ENCODE assay signal across 26 mouse cellular contexts in the genomic region with DNA sequence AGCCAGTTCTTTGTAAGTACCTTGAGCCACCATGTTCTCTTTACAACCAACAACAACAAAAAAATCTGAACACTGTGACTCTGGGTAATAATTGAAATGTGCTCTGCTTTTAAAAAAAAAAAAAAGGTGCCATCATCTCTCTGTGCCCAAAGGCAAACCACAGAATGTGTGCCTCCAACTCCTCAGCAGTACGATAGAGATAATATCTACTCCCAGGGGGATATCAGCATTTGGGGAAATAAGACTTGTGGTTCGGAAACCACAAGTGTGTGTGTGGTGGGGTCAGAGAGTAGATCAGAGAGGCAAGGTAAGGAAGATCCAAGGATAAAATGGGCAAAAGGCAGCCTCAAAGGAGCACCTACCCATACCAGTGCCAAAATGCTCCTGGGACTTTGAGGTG. TPM values are rescaled to one million over a fixed set of nuclear protein-coding genes. Genes with fewer than 3 reads are reported as not detected.
A peak's percentile ranks its signal among the peaks of the same experiment; 100 is the strongest.
DNase-seq lines count a peak whose midpoint lies in the region; ATAC-seq and TF ChIP-seq lines count a peak whose summit lies in the region.
"Had no signal": no experiment of that assay in that cellular context is flagged by ENCODE, and none has a peak within 500 bp of the region (broad histone marks: within the 10 kb centered on the region; RNA-seq: fewer than 3 reads in every experiment).

No protein-coding gene starts in this region.

- no peak for DNase-seq in liver, postnatal 0 days
- peak; percentile 4 for DNase-seq in MEL (ENCODE audit: low read depth, low spot score)
- no peak for DNase-seq in adrenal gland, adult 8-10 months
- DNase-seq in layer of hippocampus, adult 8-10 months (ENCODE audit: low spot score in 2 of 2): no peak
- DNase-seq in left cerebral cortex, postnatal 36 days (ENCODE audit: low spot score in 2 of 2): no peak
- DNase-seq: cerebellum, adult 2 months; cerebellum, postnatal 36 days; gastrocnemius, postnatal 14 days; heart, postnatal 36 days; kidney, adult 8-10 months; kidney, postnatal 14 days had no signal

- TF ChIP-seq RAD21 in MEL (IDR thresholded peaks at IDR 0.05; ENCODE audit: low read depth, low read length): no peak

- TF ChIP-seq EP300 in liver, postnatal 0 days (IDR thresholded peaks at IDR 0.05; ENCODE audit: low read depth): no peak
- TF ChIP-seq EP300 in MEL (IDR thresholded peaks at IDR 0.05; ENCODE audit: low read depth in 1 of 2, low read length in 2 of 2): no peak

- no peak for TF ChIP-seq CTCF in liver, postnatal 0 days (IDR thresholded peaks at IDR 0.05; ENCODE audit: low read depth)
- TF ChIP-seq CTCF in MEL (IDR thresholded peaks at IDR 0.05 in 2 of 3, conservative IDR thresholded peaks at IDR 0.05 in 1 of 3; ENCODE audit: control insufficient read depth in 1 of 3, insufficient read depth in 1 of 3, low read depth in 2 of 3, low read length in 3 of 3, poor library complexity in 1 of 3, severe bottlenecking in 1 of 3): no peak

- peaks cover 3% of the 10 kb centered on the region; the same call in 1 of the 2 replicates for H3K4me1 ChIP-seq in liver, postnatal 0 days (ENCODE audit: insufficient read depth)
- no peaks in the 10 kb centered on the region for H3K4me1 ChIP-seq in liver, embryonic 12.5 days
- H3K4me1 ChIP-seq in MEL (ENCODE audit: control insufficient read depth in 1 of 2, insufficient read depth in 2 of 2, low read length in 2 of 2): peaks cover 0 to 6% of the 10 kb centered on the region in 2 experiments; a peak in 1 of 4 replicates
- H3K4me1 ChIP-seq: limb, embryonic 12.5 days; midbrain, embryonic 12.5 days had no signal

- no peak overlapping the region for H3K4me2 ChIP-seq in liver, postnatal 0 days (ENCODE audit: low read depth, low read length)
- H3K4me2 ChIP-seq in liver, embryonic 12.5 days: no peak overlapping the region
- H3K4me2 ChIP-seq: heart, embryonic 15.5 days; hindbrain, embryonic 14.5 days; limb, embryonic 12.5 days; midbrain, embryonic 12.5 days; neural tube, embryonic 15.5 days had no signal

- H3K9ac ChIP-seq in liver, postnatal 0 days (replicated peaks): no peak overlapping the region
- no peak overlapping the region for H3K9ac ChIP-seq in liver, embryonic 12.5 days
- H3K9ac ChIP-seq in MEL (ENCODE audit: control insufficient read depth, low read depth, low read length, poor library complexity, severe bottlenecking): no peak overlapping the region
- H3K9ac ChIP-seq: heart, embryonic 15.5 days; hindbrain, embryonic 14.5 days; limb, embryonic 12.5 days; liver, embryonic 14.5 days; midbrain, embryonic 12.5 days; neural tube, embryonic 15.5 days had no signal

- no peak overlapping the region for H3K4me3 ChIP-seq in liver, postnatal 0 days (ENCODE audit: low read depth, low read length)
- no peak overlapping the region for H3K4me3 ChIP-seq in liver, embryonic 12.5 days
- no peak overlapping the region for H3K4me3 ChIP-seq in MEL (ENCODE audit: control insufficient read depth in 1 of 2, insufficient read depth in 1 of 2, low read depth in 2 of 2, low read length in 2 of 2)
- H3K4me3 ChIP-seq: heart, embryonic 15.5 days; limb, embryonic 12.5 days; midbrain, embryonic 12.5 days; neural tube, embryonic 15.5 days had no signal

- H3K27me3 ChIP-seq in liver, postnatal 0 days (ENCODE audit: insufficient read depth, low read length): no peaks in the 10 kb centered on the region
- no peaks in the 10 kb centered on the region for H3K27me3 ChIP-seq in liver, embryonic 12.5 days (replicated peaks)
- H3K27me3 ChIP-seq in MEL (ENCODE audit: control insufficient read depth in 1 of 2, insufficient read depth in 2 of 2, low read length in 2 of 2): no peaks in the 10 kb centered on the region; a peak in 1 of 4 replicates
- H3K27me3 ChIP-seq: heart, embryonic 15.5 days; midbrain, embryonic 12.5 days; neural tube, embryonic 15.5 days had no signal

- no peaks in the 10 kb centered on the region for H3K9me3 ChIP-seq in liver, postnatal 0 days (ENCODE audit: low read length)
- no peaks in the 10 kb centered on the region for H3K9me3 ChIP-seq in liver, embryonic 12.5 days (replicated peaks)
- no peaks in the 10 kb centered on the region for H3K9me3 ChIP-seq in MEL (replicated peaks; ENCODE audit: insufficient read depth, low read length)
- H3K9me3 ChIP-seq: heart, embryonic 15.5 days; limb, embryonic 12.5 days; midbrain, embryonic 12.5 days; neural tube, embryonic 15.5 days had no signal

- H3K36me3 ChIP-seq in liver, postnatal 0 days (replicated peaks; ENCODE audit: insufficient read depth, low read length): no peaks in the 10 kb centered on the region
- H3K36me3 ChIP-seq in liver, embryonic 12.5 days: no peaks in the 10 kb centered on the region
- H3K36me3 ChIP-seq in MEL (ENCODE audit: control insufficient read depth in 1 of 2, insufficient read depth in 2 of 2, low read length in 2 of 2): no peaks in the 10 kb centered on the region
- H3K36me3 ChIP-seq: heart, embryonic 15.5 days; limb, embryonic 12.5 days; midbrain, embryonic 12.5 days; neural tube, embryonic 15.5 days had no signal

- ATAC-seq in liver, postnatal 0 days: no peak
- no peak for ATAC-seq in liver, embryonic 12.5 days
- ATAC-seq in megakaryocyte, adult 5-6 weeks (ENCODE audit: poor library complexity, severe bottlenecking): 0 out of 2 replicates have a peak, but pooled peaks have one; percentile 24
- ATAC-seq: activated CD4-positive, CD25-positive, alpha-beta regulatory T cell, adult 4 months; CD4-positive, CD25-positive, alpha-beta regulatory T cell, adult 4 months; forebrain, embryonic 14.5 days; inflammation-experienced regulatory T-cells, adult 6 months had no signal

- TF ChIP-seq POLR2A in MEL (IDR thresholded peaks at IDR 0.05; ENCODE audit: control insufficient read depth in 1 of 2, insufficient read depth in 1 of 2, low read depth in 1 of 2, low read length in 2 of 2, poor library complexity in 1 of 2): no peak

- intact Hi-C loops in left cerebral cortex, postnatal 36 days (cut with DNase I): no loop called here

- 35% methylated on average over 2 of the region's 2 CpGs for WGBS in liver, postnatal 0 days (ENCODE audit: insufficient replicate concordance)
- 25% methylated on average over 2 of the region's 2 CpGs for WGBS in liver, embryonic 12.5 days (ENCODE audit: insufficient replicate concordance)

- H3K27ac ChIP-seq in liver, postnatal 0 days (ENCODE audit: low read depth): peak overlapping the region; percentile 83
- no peak overlapping the region for H3K27ac ChIP-seq in liver, embryonic 12.5 days
- no peak overlapping the region for H3K27ac ChIP-seq in MEL (ENCODE audit: control insufficient read depth, low read depth, low read length)
- H3K27ac ChIP-seq: heart, embryonic 15.5 days; hindbrain, embryonic 14.5 days; limb, embryonic 12.5 days; liver, embryonic 14.5 days; macrophage; midbrain, embryonic 12.5 days; neural tube, embryonic 15.5 days had no signal

- H3K79me2 ChIP-seq in MEL (ENCODE audit: control insufficient read depth, insufficient read depth, low read length, poor library complexity): no peaks in the 10 kb centered on the region

TF ChIP-seq in MEL, 35 proteins besides CTCF, POLR2A, EP300 and RAD21:
- TF ChIP-seq MEF2A (IDR thresholded peaks at IDR 0.05; ENCODE audit: extremely low read depth, insufficient replicate concordance, low read depth, low read length, poor library complexity, severe bottlenecking) (no peak), ZNF384 (IDR thresholded peaks at IDR 0.05; ENCODE audit: low read depth, low read length) (peak; percentile 39; the same call in 1 of the 2 replicates), ZKSCAN1 (IDR thresholded peaks at IDR 0.05; ENCODE audit: low read depth, low read length) (no peak), NRF1 (IDR thresholded peaks at IDR 0.05; ENCODE audit: insufficient read depth, low read depth, low read length, poor library complexity, severe bottlenecking) (no peak), MAFK (IDR thresholded peaks at IDR 0.05; ENCODE audit: borderline replicate concordance, low read depth, low read length) (no peak), MYC (IDR thresholded peaks at IDR 0.05; ENCODE audit: low read depth, low read length) (no peak), ETS1 (IDR thresholded peaks at IDR 0.05; ENCODE audit: low read depth, low read length) (no peak), ZMIZ1 (IDR thresholded peaks at IDR 0.05; ENCODE audit: low read depth, low read length) (no peak)

RNA-seq across cellular contexts. Expression of a gene that starts 20.7 kb away (rescaled TPM):
- polyA plus RNA-seq in liver, postnatal 0 days (2015; fragmentation: Nextera tagmentation; extraction: Ambion mirVana): 4.6 and 14.3 TPM in 2 replicates
- 6.8 and 6.9 TPM in 2 replicates for polyA plus RNA-seq in liver, embryonic 12.5 days (2016; fragmentation: Nextera tagmentation; extraction: Ambion mirVana)
- total RNA-seq in MEL (2012; rRNA removed): 1.2 and 1.7 TPM in 2 replicates
- 1 to 10 TPM in 1 of 2 experiments, not detected in 1; 3.9 TPM for polyA plus RNA-seq in MEL (2012; ENCODE audit: insufficient read depth in 1 of 2, insufficient read length in 2 of 2, low read depth in 1 of 2, low replicate concordance in 2 of 2, missing spikeins in 1 of 2)
- total RNA-seq in megakaryocyte, adult 5-6 weeks (2015): 6.0 and 11.7 TPM in 2 replicates
- total RNA-seq in megakaryocyte, adult 5-6 weeks (2017): 6.3 and 6.6 TPM in 2 replicates
- total RNA-seq in adrenal gland, adult 8-10 months (2022): 10 to 100 TPM; 38.8 to 80.7 (median 50.8) TPM
- 10 to 100 TPM; 28.8 to 33.0 (median 30.9) TPM for total RNA-seq in layer of hippocampus, adult 8-10 months (2022)
- 10 to 100 TPM; 19.6 to 23.0 TPM for total RNA-seq in left cerebral cortex, postnatal 36 days (2021)

RNA-seq across cellular contexts. Expression of a gene that starts 21.8 kb away (rescaled TPM):
- polyA plus RNA-seq in liver, postnatal 0 days (2015; fragmentation: Nextera tagmentation; extraction: Ambion mirVana): not detected in 2 replicates
- polyA plus RNA-seq in liver, embryonic 12.5 days (2016; fragmentation: Nextera tagmentation; extraction: Ambion mirVana): not detected in 2 replicates
- total RNA-seq in MEL (2012; rRNA removed): not detected in 2 replicates
- polyA plus RNA-seq in MEL (2012; ENCODE audit: insufficient read depth in 1 of 2, insufficient read length in 2 of 2, low read depth in 1 of 2, low replicate concordance in 2 of 2, missing spikeins in 1 of 2): not detected
- not detected in 2 replicates for total RNA-seq in megakaryocyte, adult 5-6 weeks (2015)
- total RNA-seq in megakaryocyte, adult 5-6 weeks (2017): not detected in 2 replicates
- total RNA-seq in adrenal gland, adult 8-10 months (2022): 1 to 10 TPM in 1 of 4 experiments, under 1 TPM in 3; 0.41 to 1.6 (median 0.93) TPM
- total RNA-seq in layer of hippocampus, adult 8-10 months (2022): 100 to 1,000 TPM; 161 to 213 (median 178) TPM
- 100 to 1,000 TPM; 154 to 164 TPM for total RNA-seq in left cerebral cortex, postnatal 36 days (2021)
- total RNA-seq: ES-E14 had no signal
- polyA plus RNA-seq: activated CD4-positive, CD25-positive, alpha-beta regulatory T cell, adult 4 months; CD4-positive, CD25-positive, alpha-beta regulatory T cell, adult 4 months; inflammation-experienced regulatory T-cells, adult 6 months; limb, embryonic 12.5 days; liver, embryonic 14.5 days; macrophage; midbrain, embryonic 12.5 days; thymus, postnatal 0 days had no signal

Comparison
In these comparisons a context has a peak if more than half of its experiments do, and no peak if none do; other contexts are left out.
1. RNA of a gene that starts 21.8 kb away (total RNA-seq): 161 to 213 TPM in layer of hippocampus, adult 8-10 months and 154 to 164 TPM in left cerebral cortex, postnatal 36 days; 0.41 to 1.6 TPM in adrenal gland, adult 8-10 months, not detected in MEL and not detected in megakaryocyte, adult 5-6 weeks; every median in the first group is over 10 times any median in the second.